Mouse (Mus musculus) liver, adult 2 months (tissue): ENCODE data around the gene Adarb1. TPM values are rescaled to one million over a fixed set of nuclear protein-coding genes. Genes with fewer than 3 reads are reported as not detected.

Experiments used
- DNase-seq: peaks from one replicate; pipeline ENCODE4 v3.0.0-alpha.2; 2011; ENCODE audit warnings: low read depth, low spot score; ENCODE audit errors: extremely low read depth
- H3K27ac ChIP-seq: fragments of 200-500 bp; replicated peaks from 2 replicates; pipeline ENCODE4 v1.5.1; 2012; ENCODE audit warnings: low read depth, mild to moderate bottlenecking, control low read depth, inconsistent platforms, low read length; ENCODE audit not compliant: insufficient read depth
- H3K27me3 ChIP-seq: fragments of 200-500 bp; 2 replicates; pipeline ENCODE4 v1.6.1; 2012; ENCODE audit warnings: mild to moderate bottlenecking, moderate library complexity, low read length, inconsistent platforms; ENCODE audit not compliant: control insufficient read depth, insufficient read depth
- H3K36me3 ChIP-seq: fragments of 200-500 bp; 2 replicates; pipeline ENCODE4 v1.6.1; 2012; ENCODE audit warnings: low read length, inconsistent platforms; ENCODE audit not compliant: control insufficient read depth, insufficient read depth
- H3K4me1 ChIP-seq: fragments of 200-500 bp; 2 replicates; pipeline ENCODE4 v1.6.1; 2011; ENCODE audit warnings: low read length; ENCODE audit not compliant: control insufficient read depth, insufficient read depth
- H3K4me3 ChIP-seq: fragments of 200-500 bp; 2 replicates; pipeline ENCODE4 v1.5.1; 2011; ENCODE audit warnings: low read depth, mild to moderate bottlenecking, control low read depth, low read length, moderate library complexity; ENCODE audit not compliant: insufficient read depth
- H3K79me2 ChIP-seq: fragments of 200-500 bp; 2 replicates; pipeline ENCODE4 v1.6.1; 2012; ENCODE audit warnings: inconsistent platforms, mild to moderate bottlenecking, low read length, moderate library complexity; ENCODE audit not compliant: control insufficient read depth, insufficient read depth
- H3K9ac ChIP-seq: fragments of 200-500 bp; 2 replicates; pipeline ENCODE4 v1.6.1; 2012; ENCODE audit warnings: low read depth, mild to moderate bottlenecking, control low read depth, inconsistent platforms, low read length
- CTCF ChIP-seq: fragments of 200-500 bp; IDR thresholded peaks from 2 replicates; pipeline ENCODE4 v1.5.1; 2011; ENCODE audit warnings: low read depth, low read length, control low read depth
- POLR2A ChIP-seq: fragments of 200-500 bp; IDR thresholded peaks from 2 replicates; pipeline ENCODE4 v1.6.1; 2011; ENCODE audit warnings: low read length, control low read depth; ENCODE audit not compliant: insufficient read depth; ENCODE audit errors: extremely low read depth
- WGBS: fragments of 180-500 bp; shearing (Covaris S2); methylation state at CpG from one replicate; pipeline ENCODE4 v1.1.7; 2018; 5-methylcytosine and 5-hydroxymethylcytosine counted together
- polyA plus RNA-seq: library from polyadenylated mRNA; depleted of rRNA; stranded (reverse); fragments of >200 nt; gene quantifications from 2 replicates; pipeline ENCODE4 v1.2.3, GENCODE M21; 2012
- total RNA-seq: library from RNA; depleted of rRNA; stranded (reverse); fragments of >200 nt; gene quantifications from 2 replicates; pipeline ENCODE4 v1.2.3, GENCODE M21; 2014

The Adarb1 gene
- total and polyA plus RNA-seq, 2 experiments, result 4.6 to 12.2 TPM

GRCm38 (mm10) chr10:77408241-77408640 is 9.8 kb downstream of the Adarb1 start:
- no peak overlapping the region for H3K9ac ChIP-seq
- H3K36me3 ChIP-seq, result no peaks in the 10 kb centered on the region
- peaks cover 11% of the 10 kb centered on the region for H3K4me1 ChIP-seq
- no peak for DNase-seq
- H3K27me3 ChIP-seq, result no peaks in the 10 kb centered on the region
- no peak overlapping the region for H3K27ac ChIP-seq
- no peak for TF ChIP-seq CTCF
- no peak for TF ChIP-seq POLR2A
- H3K79me2 ChIP-seq, result peaks cover 11% of the 10 kb centered on the region; the same call in 1 of the 2 replicates
- H3K4me3 ChIP-seq, result no peak overlapping the region
- WGBS, result 83% methylated on average over 9 of the region's 9 CpGs

GRCm38 (mm10) chr10:77406486-77406885 is 11.6 kb downstream of the Adarb1 start:
- DNase-seq, result peak; percentile 93
- Histone ChIP-seq H3K36me3 (no peaks in the 10 kb centered on the region), H3K4me1 (peaks cover 21% of the 10 kb centered on the region)

GRCm38 (mm10) chr10:77402463-77402862 is 15.6 kb downstream of the Adarb1 start:
- H3K9ac ChIP-seq, result no peak overlapping the region
- DNase-seq, result peak; percentile 60
- H3K79me2 ChIP-seq, result peaks cover 8% of the 10 kb centered on the region; the same call in 1 of the 2 replicates
- H3K27me3 ChIP-seq, result no peaks in the 10 kb centered on the region
- H3K4me1 ChIP-seq, result peaks cover 24% of the 10 kb centered on the region
- TF ChIP-seq POLR2A, result no peak
- TF ChIP-seq CTCF, result no peak
- no peaks in the 10 kb centered on the region for H3K36me3 ChIP-seq
- peak overlapping the region; percentile 13; the same call in 1 of the 2 replicates for H3K27ac ChIP-seq
- WGBS, result 10% methylated on average over 1 of the region's 1 CpGs
- no peak overlapping the region for H3K4me3 ChIP-seq

More at GRCm38 (mm10) chr10:77406486-77406885, 11.6 kb downstream of the Adarb1 start:
- H3K79me2 ChIP-seq, result peaks cover 10% of the 10 kb centered on the region; the same call in 1 of the 2 replicates
- H3K9ac ChIP-seq, result no peak overlapping the region
- H3K27me3 ChIP-seq, result no peaks in the 10 kb centered on the region
- H3K27ac ChIP-seq, result peak overlapping the region; percentile 10; the same call in 1 of the 2 replicates
- TF ChIP-seq POLR2A (no peak), CTCF (no peak)
- 10% methylated on average over 6 of the region's 6 CpGs for WGBS
- H3K4me3 ChIP-seq, result no peak overlapping the region

- Histone ChIP-seq H3K79me2 (peaks cover 8% of the 10 kb centered on the region; the same call in 1 of the 2 replicates), H3K36me3 (no peaks in the 10 kb centered on the region), H3K9ac (no peak overlapping the region), H3K27me3 (no peaks in the 10 kb centered on the region), H3K27ac (0 out of 2 replicates have a peak overlapping the region, but pooled peaks have one; percentile 14), H3K4me3 (no peak overlapping the region), H3K4me1 (peaks cover 23% of the 10 kb centered on the region)
- peak; percentile 98 for DNase-seq
- TF ChIP-seq POLR2A, result no peak
- no peak for TF ChIP-seq CTCF
- WGBS, result 20% methylated on average over 6 of the region's 6 CpGs
These were observed 17.0 kb downstream of the Adarb1 start for GRCm38 (mm10) chr10:77401039-77401438.

- Histone ChIP-seq H3K79me2 (peaks cover 7% of the 10 kb centered on the region; the same call in 1 of the 2 replicates), H3K27ac (no peak overlapping the region), H3K4me3 (no peak overlapping the region), H3K36me3 (no peaks in the 10 kb centered on the region), H3K4me1 (peaks cover 25% of the 10 kb centered on the region), H3K27me3 (no peaks in the 10 kb centered on the region), H3K9ac (no peak overlapping the region)
- no peak for DNase-seq
- TF ChIP-seq POLR2A (no peak), CTCF (no peak)
- 93% methylated on average over 5 of the region's 5 CpGs for WGBS
These were observed 18.1 kb downstream of the Adarb1 start for GRCm38 (mm10) chr10:77399938-77400337.

GRCm38 (mm10) chr10:77398082-77398481 is 20.0 kb downstream of the Adarb1 start:
- WGBS, result 72% methylated on average over 3 of the region's 3 CpGs
- no peak for DNase-seq
- no peak overlapping the region for H3K9ac ChIP-seq
- no peak for TF ChIP-seq POLR2A
- TF ChIP-seq CTCF, result no peak
- peaks cover 8% of the 10 kb centered on the region; the same call in 1 of the 2 replicates for H3K79me2 ChIP-seq
- H3K4me1 ChIP-seq, result peaks cover 25% of the 10 kb centered on the region
- no peaks in the 10 kb centered on the region for H3K27me3 ChIP-seq
- peak overlapping the region; percentile 36; the same call in 1 of the 2 replicates for H3K27ac ChIP-seq
- H3K36me3 ChIP-seq, result no peaks in the 10 kb centered on the region
- no peak overlapping the region for H3K4me3 ChIP-seq
